Mouse (Mus musculus) myocyte (in vitro differentiated cells): Measurements from ENCODE around the gene D630045J12Rik.

Source experiments
- CEBPB ChIP-seq: IDR thresholded peaks from 2 replicates; pipeline ENCODE4 v1.6.1; 2011; ENCODE audit warnings: mild to moderate bottlenecking, moderate library complexity; ENCODE audit not compliant: poor library complexity, insufficient read depth, severe bottlenecking
- E2F4 ChIP-seq: IDR thresholded peaks from one replicate; pipeline ENCODE4 v1.6.1; 2011; ENCODE audit warnings: mild to moderate bottlenecking, control low read depth, moderate library complexity; ENCODE audit not compliant: insufficient read depth
- MAX ChIP-seq: IDR thresholded peaks from one replicate; pipeline ENCODE4 v1.6.1; 2011; ENCODE audit warnings: low read depth, mild to moderate bottlenecking, control low read depth
- MYOD1 ChIP-seq, 3 experiments: IDR thresholded peaks; one replicate each; pipeline ENCODE4 v1.6.1; 2011; ENCODE audit warnings: control low read depth in 2 of 3, low read depth in 2 of 3, mild to moderate bottlenecking in 2 of 3, moderate library complexity in 1 of 3; ENCODE audit not compliant: insufficient read length in 2 of 3, control insufficient read depth in 1 of 3
- MYOG ChIP-seq, 3 experiments: IDR thresholded peaks; one replicate each; pipeline ENCODE4 v1.6.1; 2011; ENCODE audit warnings: control low read depth in 2 of 3, low read depth in 2 of 3, mild to moderate bottlenecking in 2 of 3; ENCODE audit not compliant: insufficient read length in 2 of 3, control insufficient read depth in 1 of 3, insufficient read depth in 1 of 3
- POLR2A ChIP-seq: IDR thresholded peaks from one replicate; pipeline ENCODE4 v1.6.1; 2011; ENCODE audit warnings: low read depth, mild to moderate bottlenecking, control low read depth, moderate library complexity; ENCODE audit not compliant: insufficient read length
- POLR2AphosphoS2 ChIP-seq: IDR thresholded peaks from one replicate; pipeline ENCODE4 v1.6.1; 2011; ENCODE audit warnings: low read depth, control low read depth; ENCODE audit not compliant: insufficient read length
- REST ChIP-seq: IDR thresholded peaks from one replicate; pipeline ENCODE4 v1.6.1; 2011; ENCODE audit warnings: mild to moderate bottlenecking, control low read depth, moderate library complexity; ENCODE audit not compliant: insufficient read depth, insufficient read length
- SRF ChIP-seq: IDR thresholded peaks from one replicate; pipeline ENCODE4 v1.6.1; 2011; ENCODE audit warnings: low read depth; ENCODE audit not compliant: control insufficient read depth, insufficient read length
- TCF12 ChIP-seq: IDR thresholded peaks from one replicate; pipeline ENCODE4 v1.6.1; 2011; ENCODE audit warnings: mild to moderate bottlenecking, control low read depth; ENCODE audit not compliant: poor library complexity, insufficient read depth, severe bottlenecking
- TCF3 ChIP-seq: IDR thresholded peaks from one replicate; pipeline ENCODE4 v1.6.1; 2011; ENCODE audit warnings: low read depth, control low read depth; ENCODE audit not compliant: insufficient read length
- USF1 ChIP-seq: IDR thresholded peaks from one replicate; pipeline ENCODE4 v1.6.1; 2011; ENCODE audit warnings: low read depth, mild to moderate bottlenecking, control low read depth, moderate library complexity

- no peak for TF ChIP-seq POLR2A
- no peak for TF ChIP-seq MAX
- no peak for TF ChIP-seq MYOG (IDR thresholded peaks at IDR 0.05; ENCODE audit: control insufficient read depth in 1 of 3, insufficient read depth in 1 of 3, insufficient read length in 2 of 3, low read depth in 2 of 3)
- no peak for TF ChIP-seq CEBPB
- no peak for TF ChIP-seq E2F4
- TF ChIP-seq MYOD1 (IDR thresholded peaks at IDR 0.05; ENCODE audit: control insufficient read depth in 1 of 3, insufficient read length in 2 of 3, low read depth in 2 of 3), result no peak
- TF ChIP-seq REST, result no peak
- TF ChIP-seq TCF12, result no peak
- TF ChIP-seq USF1, result no peak
- TF ChIP-seq SRF, result no peak
- TF ChIP-seq TCF3, result no peak
- TF ChIP-seq POLR2AphosphoS2, result no peak
These were observed 46.8 kb downstream of the D630045J12Rik start for GRCm38 (mm10) chr6:38206941-38207531.
